Mouse (Mus musculus): Measurements from ENCODE around the gene Ypel3. TPM values are rescaled to one million over a fixed set of nuclear protein-coding genes. Genes with fewer than 3 reads are reported as not detected.

Ypel3 gene
- total RNA-seq, 2 experiments from 2014 or later = 311 to 316 TPM

GRCm38 (mm10) chr7:126803181-126803580 is 26.4 kb downstream of the Ypel3 start:
- intact Hi-C loops (cut with DNase I) = no loop called here
- no peak for DNase-seq (ENCODE audit: low spot score in 2 of 2)

GRCm38 (mm10) chr7:126803751-126804150 is 27.0 kb downstream of the Ypel3 start:
- DNase-seq (ENCODE audit: low spot score in 2 of 2) = no peak
- intact Hi-C loops (cut with DNase I) = no loop called here

GRCm38 (mm10) chr7:126806956-126807355 is 30.2 kb downstream of the Ypel3 start:
- intact Hi-C loops (cut with DNase I) = no loop called here
- DNase-seq (ENCODE audit: low spot score in 2 of 2) = no peak

- no peak for DNase-seq (ENCODE audit: low spot score in 2 of 2)
- intact Hi-C loops (cut with DNase I) = no loop called here
Measured at GRCm38 (mm10) chr7:126807405-126807804, 30.6 kb downstream of the Ypel3 start.

- intact Hi-C loops (cut with DNase I) = no loop called here
- DNase-seq (ENCODE audit: low spot score in 2 of 2) = peak; percentile 90 to 96
Measured at GRCm38 (mm10) chr7:126808703-126809455, 32.1 kb downstream of the Ypel3 start.

GRCm38 (mm10) chr7:126809723-126810369 is 33.1 kb downstream of the Ypel3 start:
- DNase-seq (ENCODE audit: low spot score in 2 of 2) = no peak
- intact Hi-C loops (cut with DNase I) = no loop called here

GRCm38 (mm10) chr7:126815726-126816222 is 39.0 kb downstream of the Ypel3 start:
- intact Hi-C loops (cut with DNase I) = no loop called here
- no peak for DNase-seq (ENCODE audit: low spot score in 2 of 2)

- intact Hi-C loops (cut with DNase I) = no loop called here
- no peak for DNase-seq (ENCODE audit: low spot score in 2 of 2)
Measured at GRCm38 (mm10) chr7:126816494-126816893, 39.7 kb downstream of the Ypel3 start.

- no peak for DNase-seq (ENCODE audit: low spot score in 2 of 2)
- intact Hi-C loops (cut with DNase I) = no loop called here
Measured at GRCm38 (mm10) chr7:126817595-126817994, 40.8 kb downstream of the Ypel3 start.

- no peak for DNase-seq (ENCODE audit: low spot score in 2 of 2)
- intact Hi-C loops (cut with DNase I) = no loop called here
Measured at GRCm38 (mm10) chr7:126818818-126819217, 42.1 kb downstream of the Ypel3 start.

- intact Hi-C loops (cut with DNase I) = loop anchor here (2.0 to 5.0 kb wide), 3 partner anchors 129 to 289 kb away; partner anchors contain the start of genes Maz and Sez6l2
Measured at GRCm38 (mm10) chr7:126821835-126822511, 45.2 kb downstream of the Ypel3 start.

GRCm38 (mm10) chr7:126822741-126823140 is 46.0 kb downstream of the Ypel3 start:
- DNase-seq (ENCODE audit: low spot score in 2 of 2) = peak in 1 of 2 experiments; percentile 43
- intact Hi-C loops (cut with DNase I) = loop anchor here (2.0 to 5.0 kb wide), 3 partner anchors 128 to 288 kb away; partner anchors contain the start of genes Maz and Sez6l2

More at GRCm38 (mm10) chr7:126821835-126822511, 45.2 kb downstream of the Ypel3 start:
- DNase-seq (ENCODE audit: low spot score in 2 of 2) = peak; percentile 72 to 77

- intact Hi-C loops (cut with DNase I) = loop anchor here (2.0 to 5.0 kb wide), 3 partner anchors 128 to 288 kb away; partner anchors contain the start of genes Maz and Sez6l2
- peak; percentile 24 to 45 for DNase-seq (ENCODE audit: low spot score in 2 of 2)
Measured at GRCm38 (mm10) chr7:126823202-126823711, 46.5 kb downstream of the Ypel3 start.

- DNase-seq (ENCODE audit: low spot score in 2 of 2) = no peak
- intact Hi-C loops (cut with DNase I) = loop anchor here (2.0 to 5.0 kb wide), 4 partner anchors 37 to 287 kb away; partner anchors contain the start of genes Hirip3, Maz and Sez6l2
Measured at GRCm38 (mm10) chr7:126823940-126824339, 47.2 kb downstream of the Ypel3 start.

GRCm38 (mm10) chr7:126825403-126825802 is 48.6 kb downstream of the Ypel3 start:
- DNase-seq (ENCODE audit: low spot score in 2 of 2) = no peak
- intact Hi-C loops (cut with DNase I) = loop anchor here (2.0 kb wide), 1 partner anchor 35 kb away; the partner anchor contains the start of gene Hirip3

GRCm38 (mm10) chr7:126825952-126826351 is 49.2 kb downstream of the Ypel3 start:
- no peak for DNase-seq (ENCODE audit: low spot score in 2 of 2)
- intact Hi-C loops (cut with DNase I) = loop anchor here (2.0 kb wide), 1 partner anchor 35 kb away; the partner anchor contains the start of gene Hirip3
